Mouse (Mus musculus) intestine, embryonic 16.5 days (tissue): ENCODE measurements at regions not wholly inside any gene's neighbourhood (a gene's known extent, or its start where the extent isn't known, plus 50 kb on each side); places are given as distances from the start of the nearest gene placed in this dataset.
A peak's percentile ranks its signal among the peaks of the same experiment; 100 is the strongest.

Experiments used
- ATAC-seq: fragments of 200-750 bp; cut with Nextera tagmentation; 2 replicates; pipeline ENCODE4 v1.8.0; 2017; ENCODE audit warnings: moderate TSS enrichment, moderate library complexity
- H3K27ac ChIP-seq: fragments of 300-500 bp; sonication (generic); 2 replicates; pipeline ENCODE4 v1.5.1; 2014; ENCODE audit warnings: mild to moderate bottlenecking, low read length
- H3K27me3 ChIP-seq: fragments of 300-500 bp; sonication (generic); replicated peaks from 2 replicates; pipeline ENCODE4 v1.6.1; 2014; ENCODE audit warnings: low read length, control low read depth, mixed read lengths; ENCODE audit not compliant: control insufficient read depth, insufficient read depth
- H3K36me3 ChIP-seq: fragments of 300-500 bp; sonication (generic); 2 replicates; pipeline ENCODE4 v1.6.1; 2014; ENCODE audit warnings: low read length, control low read depth; ENCODE audit not compliant: control insufficient read depth, insufficient read depth
- H3K4me1 ChIP-seq: fragments of 300-500 bp; sonication (generic); 2 replicates; pipeline ENCODE4 v1.6.1; 2014; ENCODE audit warnings: low read length, control low read depth, mixed read lengths; ENCODE audit not compliant: control insufficient read depth, insufficient read depth
- H3K4me2 ChIP-seq: fragments of 300-500 bp; sonication (generic); 2 replicates; pipeline ENCODE4 v1.6.1; 2014; ENCODE audit warnings: low read depth, low read length, control low read depth
- H3K4me3 ChIP-seq: fragments of 300-500 bp; sonication (generic); 2 replicates; pipeline ENCODE4 v1.5.1; 2014; ENCODE audit warnings: mild to moderate bottlenecking, low read length
- H3K9ac ChIP-seq: fragments of 300-500 bp; sonication (generic); 2 replicates; pipeline ENCODE4 v1.6.1; 2014; ENCODE audit warnings: low read depth, low read length
- H3K9me3 ChIP-seq: fragments of 300-500 bp; sonication (generic); 2 replicates; pipeline ENCODE4 v1.6.1; 2016; ENCODE audit warnings: low read length, control low read depth; ENCODE audit not compliant: control insufficient read depth
- WGBS: fragments of 180-500 bp; shearing (Covaris S2); extraction: QIAGEN DNeasy Blood & Tissue Kit; methylation state at CpG from one replicate; pipeline ENCODE4 v1.1.7; 2014; 5-methylcytosine and 5-hydroxymethylcytosine counted together

DNA sequence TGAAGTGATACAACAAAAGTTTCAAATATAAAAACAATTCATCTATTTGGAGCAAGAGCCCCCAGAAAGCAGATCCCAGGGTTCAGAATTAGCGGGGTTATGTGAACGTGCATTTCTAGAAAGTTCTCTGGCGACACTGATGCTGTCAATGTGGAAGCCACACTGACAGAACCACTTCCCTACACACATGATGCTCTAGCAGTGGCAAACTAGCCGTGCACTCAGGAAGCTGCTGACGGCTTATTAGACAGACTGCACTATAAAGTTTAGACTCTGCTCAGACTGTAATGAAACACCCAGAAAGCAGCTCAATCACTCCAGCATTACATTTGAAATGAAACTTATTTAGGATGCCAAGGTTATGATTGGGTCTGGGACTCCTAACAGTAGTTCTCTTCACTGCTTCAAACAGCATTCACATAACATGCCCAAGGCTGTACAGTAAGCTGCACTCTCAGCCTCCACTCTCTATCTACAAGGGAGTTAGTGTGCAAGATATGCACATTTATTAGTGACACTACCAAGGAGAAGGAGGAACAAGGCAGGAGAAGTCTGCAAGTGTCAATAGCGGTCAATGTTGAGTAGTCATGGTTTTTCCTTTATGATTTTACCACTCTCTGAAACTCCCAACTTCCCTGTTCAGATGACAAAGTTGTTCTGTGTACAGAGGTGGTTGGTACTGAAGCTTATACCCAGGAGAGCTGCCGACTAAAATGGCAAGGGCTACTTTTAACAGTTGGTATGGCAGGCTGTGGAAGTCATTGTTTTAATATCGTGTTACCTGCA is 71.9 kb upstream of the Myo10 start:
- WGBS: 81% methylated on average over 8 of the region's 8 CpGs
- no peak for ATAC-seq
- no peak overlapping the region for H3K4me2 ChIP-seq
- H3K9me3 ChIP-seq: no peaks in the 10 kb centered on the region
- no peaks in the 10 kb centered on the region for H3K27me3 ChIP-seq
- no peak overlapping the region for H3K4me3 ChIP-seq
- H3K9ac ChIP-seq: no peak overlapping the region
- H3K4me1 ChIP-seq: no peaks in the 10 kb centered on the region
- no peak overlapping the region for H3K27ac ChIP-seq
- no peaks in the 10 kb centered on the region for H3K36me3 ChIP-seq

DNA sequence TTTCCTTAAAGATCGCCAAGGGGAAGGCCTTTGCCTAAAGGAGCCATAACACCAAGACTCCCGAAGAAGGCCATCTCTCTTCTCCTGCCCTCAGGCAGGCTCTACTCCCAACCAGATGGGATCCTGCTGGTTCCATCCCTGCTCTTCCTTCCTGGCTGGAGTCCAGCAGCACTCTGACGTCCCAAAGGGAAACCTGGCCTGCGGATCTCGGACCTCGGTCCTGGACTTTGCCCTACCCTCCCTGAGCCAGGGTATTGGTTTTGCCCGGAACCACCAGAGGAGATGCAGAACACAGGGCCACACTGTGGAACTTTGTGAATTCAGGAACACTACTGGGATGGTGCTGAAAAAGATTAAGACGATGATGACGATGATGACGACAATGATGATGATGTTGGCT is 67.4 kb upstream of the Myo10 start:
- Histone ChIP-seq H3K36me3 (no peaks in the 10 kb centered on the region), H3K4me2 (no peak overlapping the region), H3K27me3 (no peaks in the 10 kb centered on the region), H3K4me1 (no peaks in the 10 kb centered on the region), H3K4me3 (no peak overlapping the region), H3K27ac (no peak overlapping the region), H3K9me3 (no peaks in the 10 kb centered on the region), H3K9ac (no peak overlapping the region)
- no peak for ATAC-seq
- 84% methylated on average over 10 of the region's 10 CpGs for WGBS

DNA sequence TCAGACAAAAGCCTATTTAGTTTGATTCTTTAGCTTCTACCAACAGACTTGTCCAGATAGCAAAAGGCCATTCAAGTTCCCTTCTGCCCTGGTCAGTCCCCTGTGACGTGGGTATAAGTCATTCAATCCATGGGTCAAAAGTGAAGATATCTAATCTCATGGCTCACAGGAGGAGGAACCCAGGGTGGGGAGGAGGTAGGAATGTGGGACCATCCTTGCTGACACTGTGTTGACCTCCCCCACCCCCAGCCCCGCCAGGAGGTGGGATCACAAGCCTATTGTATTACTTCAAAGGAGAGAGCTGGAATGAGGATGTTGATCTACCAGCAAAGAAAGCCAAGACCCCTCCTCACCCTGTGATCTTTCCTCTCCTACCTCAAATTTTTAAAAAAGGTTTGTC is 66.5 kb upstream of the Myo10 start:
- H3K4me2 ChIP-seq: no peak overlapping the region
- no peaks in the 10 kb centered on the region for H3K4me1 ChIP-seq
- WGBS: 47% methylated on average over 2 of the region's 2 CpGs
- no peaks in the 10 kb centered on the region for H3K27me3 ChIP-seq
- H3K36me3 ChIP-seq: no peaks in the 10 kb centered on the region
- H3K9me3 ChIP-seq: no peaks in the 10 kb centered on the region
- no peak for ATAC-seq
- H3K9ac ChIP-seq: no peak overlapping the region
- H3K4me3 ChIP-seq: no peak overlapping the region
- H3K27ac ChIP-seq: no peak overlapping the region

DNA sequence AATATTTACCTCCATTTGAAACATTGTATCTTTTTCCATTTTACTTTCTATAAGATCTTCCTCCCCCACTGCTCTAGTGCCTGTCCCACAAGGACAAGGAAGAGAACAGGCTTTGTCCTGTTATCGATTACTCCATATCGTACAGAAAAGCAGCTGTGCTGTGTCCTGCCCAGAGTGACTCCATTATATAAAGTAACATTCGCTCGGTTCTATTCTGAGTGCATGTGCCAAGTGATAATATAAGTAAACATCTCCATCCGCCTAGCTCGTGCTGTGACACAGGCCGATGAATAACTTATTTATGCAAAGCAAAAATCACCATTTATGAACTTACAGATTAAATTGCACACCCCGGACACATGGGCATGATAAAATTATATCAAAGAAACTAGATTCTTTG is 64.8 kb upstream of the Myo10 start:
- Histone ChIP-seq H3K27ac (no peak overlapping the region), H3K27me3 (no peaks in the 10 kb centered on the region), H3K36me3 (no peaks in the 10 kb centered on the region), H3K9me3 (no peaks in the 10 kb centered on the region), H3K4me3 (no peak overlapping the region), H3K4me2 (no peak overlapping the region), H3K9ac (no peak overlapping the region), H3K4me1 (no peaks in the 10 kb centered on the region)
- WGBS: 56% methylated on average over 8 of the region's 8 CpGs
- ATAC-seq: peak; percentile 48; the same call in 1 of the 2 replicates

DNA sequence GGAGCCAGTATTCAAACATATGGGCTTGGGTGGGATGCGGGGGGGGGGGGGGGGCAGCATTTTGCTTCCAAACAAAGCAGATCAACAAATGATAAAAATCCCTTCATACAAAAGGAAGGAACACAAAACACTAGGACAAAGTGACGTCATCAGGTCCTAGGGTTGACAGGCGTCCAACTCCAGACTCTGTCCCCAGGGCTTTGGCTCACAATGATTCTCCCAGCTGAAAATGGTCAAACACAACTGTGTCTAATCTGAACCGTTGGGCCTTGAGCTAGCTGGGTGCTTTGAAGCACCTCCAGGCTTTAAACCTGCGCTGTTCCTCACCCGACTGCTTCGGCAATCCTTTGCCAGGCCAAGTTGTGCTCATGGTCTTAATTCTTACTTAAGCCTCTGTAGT is 64.1 kb upstream of the Myo10 start:
- H3K9ac ChIP-seq: no peak overlapping the region
- H3K27ac ChIP-seq: no peak overlapping the region
- H3K4me3 ChIP-seq: no peak overlapping the region
- WGBS: 80% methylated on average over 7 of the region's 7 CpGs
- no peak overlapping the region for H3K4me2 ChIP-seq
- no peaks in the 10 kb centered on the region for H3K36me3 ChIP-seq
- ATAC-seq: no peak
- no peaks in the 10 kb centered on the region for H3K9me3 ChIP-seq
- H3K27me3 ChIP-seq: no peaks in the 10 kb centered on the region
- H3K4me1 ChIP-seq: no peaks in the 10 kb centered on the region

DNA sequence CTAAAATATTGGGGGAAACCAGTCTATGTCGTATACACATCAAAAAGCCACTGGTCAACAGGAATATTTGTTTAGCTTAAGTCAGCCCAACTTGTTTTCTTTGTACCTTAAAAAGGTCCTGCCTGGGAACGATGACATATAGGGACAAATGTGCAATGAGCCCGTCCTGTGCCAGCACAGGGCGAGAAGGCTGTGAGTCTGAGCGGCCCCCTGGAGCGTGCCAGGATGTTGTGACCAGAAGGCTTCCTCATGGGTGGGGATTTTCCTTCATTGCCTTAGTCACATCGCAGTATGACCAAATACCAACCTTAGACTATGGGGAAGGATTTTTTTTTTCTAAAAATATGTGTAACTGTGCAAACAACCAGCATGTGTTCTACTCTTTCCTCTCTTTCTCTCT is 58.7 kb upstream of the Myo10 start:
- ATAC-seq: no peak
- no peak overlapping the region for H3K9ac ChIP-seq
- no peak overlapping the region for H3K27ac ChIP-seq
- H3K9me3 ChIP-seq: no peaks in the 10 kb centered on the region
- no peak overlapping the region for H3K4me3 ChIP-seq
- no peaks in the 10 kb centered on the region for H3K36me3 ChIP-seq
- H3K4me1 ChIP-seq: no peaks in the 10 kb centered on the region
- H3K27me3 ChIP-seq: no peaks in the 10 kb centered on the region
- no peak overlapping the region for H3K4me2 ChIP-seq
- WGBS: 80% methylated on average over 7 of the region's 7 CpGs

DNA sequence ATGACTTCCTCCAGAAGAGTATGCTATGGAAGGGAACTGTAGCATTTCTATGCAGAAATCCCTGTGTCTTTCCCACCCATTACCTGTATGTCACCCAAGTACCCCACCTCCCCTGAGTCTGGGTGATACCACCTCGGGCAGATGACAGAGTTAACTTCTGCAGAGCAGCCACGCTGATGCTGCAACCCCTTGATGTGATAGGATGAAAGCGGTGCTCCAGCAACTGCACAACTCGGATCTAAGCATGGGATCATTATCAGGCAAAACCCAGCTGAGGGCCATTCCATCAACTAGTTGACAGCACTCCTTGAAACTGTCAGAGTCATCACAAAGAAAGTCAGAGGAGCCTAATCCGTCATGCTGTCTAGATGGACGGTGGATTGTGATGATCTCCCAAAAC is 49.8 kb upstream of the Myo10 start:
- no peak overlapping the region for H3K9ac ChIP-seq
- ATAC-seq: no peak

More for the DNA sequence above, 49.8 kb upstream of the Myo10 start:
- WGBS: 59% methylated on average over 6 of the region's 6 CpGs
- no peak overlapping the region for H3K4me2 ChIP-seq
- no peak overlapping the region for H3K4me3 ChIP-seq
- peaks cover 9% of the 10 kb centered on the region for H3K4me1 ChIP-seq
- H3K36me3 ChIP-seq: no peaks in the 10 kb centered on the region
- no peak overlapping the region for H3K27ac ChIP-seq
- no peaks in the 10 kb centered on the region for H3K9me3 ChIP-seq
- H3K27me3 ChIP-seq: no peaks in the 10 kb centered on the region
